Mouse (Mus musculus): ENCODE data around the gene Ttll2. TPM values are rescaled to one million over a fixed set of nuclear protein-coding genes. Genes with fewer than 3 reads are reported as not detected.
"Not testable (repeated sequence)": the region's sequence is repeated elsewhere in the genome, so short reads cannot be mapped to it uniquely, and the experiment has no call there.

Ttll2 gene
- total and polyA plus RNA-seq, 3 experiments = not detected

DNA sequence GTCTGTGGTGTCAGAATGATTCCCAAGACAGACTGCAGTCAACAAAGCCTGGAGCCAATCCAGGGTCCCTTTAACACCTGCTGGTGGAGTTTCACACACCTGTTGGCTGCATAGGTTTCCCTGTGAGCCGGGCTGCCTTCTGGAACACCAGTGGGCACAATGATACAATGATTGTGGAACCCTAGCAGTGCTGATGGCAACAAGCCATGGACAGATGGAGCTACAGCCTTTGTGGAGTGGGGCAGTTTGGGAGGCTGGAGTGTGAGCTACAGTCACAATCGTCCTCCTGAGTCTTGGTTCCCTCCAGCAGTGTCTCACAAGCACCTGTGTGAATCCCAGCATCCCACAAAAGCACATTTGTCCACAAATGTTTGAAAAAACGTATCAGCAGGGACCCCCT lies 3.7 kb downstream of the Ttll2 start:
- not testable (repeated sequence) for DNase-seq (ENCODE audit: low spot score); H3K27me3 ChIP-seq (ENCODE audit: insufficient read depth, low read length); H3K36me3 ChIP-seq (replicated peaks); ATAC-seq (ENCODE audit: extremely low read depth, insufficient number of reproducible peaks, low FRiP score, poor library complexity, severe bottlenecking); H3K4me1 ChIP-seq (ENCODE audit: insufficient read depth, low read depth, low read length); H3K9me3 ChIP-seq (replicated peaks); H3K4me3 ChIP-seq (ENCODE audit: low read depth, low read length)

DNA sequence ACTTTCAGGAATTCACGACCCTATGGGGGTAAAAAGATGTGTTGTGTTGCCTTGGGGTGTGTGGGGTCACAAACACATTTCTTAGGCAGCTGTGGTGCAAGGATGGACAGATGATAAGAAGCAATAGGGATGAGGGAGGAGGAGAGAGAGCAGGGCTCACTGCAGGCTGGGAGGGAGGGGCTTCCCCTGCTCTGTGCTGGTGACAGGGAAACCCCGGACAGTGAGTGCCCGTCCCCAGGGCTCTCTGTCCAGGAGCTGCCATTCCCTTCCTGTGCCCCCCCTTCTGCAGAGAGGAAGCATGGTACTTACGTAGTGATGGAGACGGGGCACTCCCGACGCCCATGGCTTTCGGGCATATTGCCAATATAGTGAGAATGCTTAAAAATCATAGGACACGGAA lies 15.1 kb downstream of the Ttll2 start:
- H3K4me3 ChIP-seq (ENCODE audit: low read depth, low read length); H3K9me3 ChIP-seq (replicated peaks); H3K36me3 ChIP-seq (replicated peaks); DNase-seq (ENCODE audit: low spot score); ATAC-seq (ENCODE audit: extremely low read depth, insufficient number of reproducible peaks, low FRiP score, poor library complexity, severe bottlenecking); H3K4me1 ChIP-seq (ENCODE audit: insufficient read depth, low read depth, low read length); H3K27me3 ChIP-seq (ENCODE audit: insufficient read depth, low read length): not testable (repeated sequence)

DNA sequence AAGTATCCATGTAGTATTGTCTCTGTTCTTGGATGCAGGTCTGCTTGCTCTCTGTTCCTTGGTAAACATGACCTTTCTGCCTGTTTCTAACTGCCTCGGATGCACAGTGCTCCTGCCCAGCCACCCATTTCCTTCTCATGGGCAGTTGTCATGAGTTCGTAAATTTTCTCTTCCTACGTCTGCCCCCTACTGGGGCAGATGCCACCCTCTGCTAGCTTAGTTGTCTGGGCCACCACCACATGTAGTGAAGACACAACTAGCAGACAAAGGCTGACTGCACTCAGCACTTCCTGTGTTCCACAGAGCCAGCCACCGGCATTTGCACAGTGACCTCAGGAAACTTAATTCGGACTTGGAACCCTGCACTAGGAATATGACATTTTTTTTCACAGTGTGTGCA lies 19.8 kb downstream of the Ttll2 start:
- DNase-seq (ENCODE audit: low spot score); H3K4me3 ChIP-seq (ENCODE audit: low read depth, low read length); H3K36me3 ChIP-seq (replicated peaks); H3K4me1 ChIP-seq (ENCODE audit: insufficient read depth, low read depth, low read length); H3K9me3 ChIP-seq (replicated peaks); H3K27me3 ChIP-seq (ENCODE audit: insufficient read depth, low read length); ATAC-seq (ENCODE audit: extremely low read depth, insufficient number of reproducible peaks, low FRiP score, poor library complexity, severe bottlenecking): not testable (repeated sequence)

DNA sequence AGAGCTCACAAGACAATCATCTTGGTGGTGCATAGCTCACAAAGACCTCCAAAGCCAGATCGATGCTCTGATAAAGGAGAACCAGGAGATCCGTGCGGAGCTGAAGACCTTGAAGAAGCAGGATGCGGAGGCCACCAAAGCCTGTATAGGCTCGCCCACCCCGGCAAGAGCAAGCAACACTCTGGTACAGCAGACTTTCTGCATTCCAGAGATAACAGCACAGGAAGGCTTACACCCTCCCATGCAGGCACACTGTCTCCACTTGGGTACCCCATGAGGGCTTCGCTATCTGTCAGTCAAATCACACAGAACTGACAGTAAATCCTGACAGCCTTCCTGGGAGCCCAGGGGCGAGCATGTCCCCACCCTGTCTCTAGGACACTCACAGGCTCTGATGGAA lies 26.1 kb downstream of the Ttll2 start:
- not testable (repeated sequence) for H3K36me3 ChIP-seq (replicated peaks); H3K4me3 ChIP-seq (ENCODE audit: low read depth, low read length); ATAC-seq (ENCODE audit: extremely low read depth, insufficient number of reproducible peaks, low FRiP score, poor library complexity, severe bottlenecking); H3K4me1 ChIP-seq (ENCODE audit: insufficient read depth, low read depth, low read length); DNase-seq (ENCODE audit: low spot score); H3K27me3 ChIP-seq (ENCODE audit: insufficient read depth, low read length); H3K9me3 ChIP-seq (replicated peaks)

DNA sequence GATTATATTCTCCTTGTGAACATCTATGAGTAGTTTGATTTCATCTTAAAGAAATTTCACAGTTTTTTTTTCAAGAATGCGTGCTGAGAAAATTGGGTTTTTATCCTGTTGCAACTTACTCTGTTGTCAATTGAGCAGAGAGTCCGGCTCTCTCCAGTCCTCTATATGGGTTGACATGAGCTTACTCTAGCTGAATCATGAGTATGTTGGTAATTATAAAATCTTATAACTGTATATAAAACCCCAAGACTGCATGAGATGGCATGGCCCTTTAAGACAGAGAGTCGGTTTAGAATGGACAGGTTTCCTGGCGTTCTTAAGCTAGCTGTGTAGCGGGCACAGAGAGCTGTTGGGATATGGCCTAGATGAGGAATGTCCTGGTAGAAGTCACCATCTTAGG lies 28.1 kb downstream of the Ttll2 start, which contains the start of gene Tcp10a:
Gene Tcp10a, plus strand, starts transcription at position 301 of the 400 bp plus-strand sequence.
- not testable (repeated sequence) for H3K36me3 ChIP-seq (replicated peaks); DNase-seq (ENCODE audit: low spot score); H3K9me3 ChIP-seq (replicated peaks); H3K27me3 ChIP-seq (ENCODE audit: insufficient read depth, low read length); ATAC-seq (ENCODE audit: extremely low read depth, insufficient number of reproducible peaks, low FRiP score, poor library complexity, severe bottlenecking); H3K4me1 ChIP-seq (ENCODE audit: insufficient read depth, low read depth, low read length); H3K4me3 ChIP-seq (ENCODE audit: low read depth, low read length)

DNA sequence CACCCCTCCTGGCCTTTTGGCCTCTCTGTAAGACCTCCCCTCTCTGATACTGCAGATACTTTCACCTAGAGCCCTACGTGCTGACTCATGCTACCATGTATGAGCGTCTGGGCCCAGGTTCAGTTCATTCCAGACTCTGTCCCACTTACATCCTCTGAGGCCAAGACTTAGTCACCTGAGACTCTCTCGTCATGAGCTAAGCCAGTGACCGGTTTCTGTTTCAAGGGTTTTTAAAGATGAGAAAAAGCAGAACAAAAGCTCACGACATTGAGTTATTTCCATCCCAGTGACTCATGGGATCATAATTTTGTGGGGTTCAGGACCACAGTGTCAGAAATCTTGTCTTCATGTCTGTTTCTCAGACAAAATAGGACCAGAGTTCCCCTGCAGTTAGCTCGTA lies 32.7 kb downstream of the Ttll2 start:
- not testable (repeated sequence) for H3K4me3 ChIP-seq (ENCODE audit: low read depth, low read length); H3K4me1 ChIP-seq (ENCODE audit: insufficient read depth, low read depth, low read length); H3K27me3 ChIP-seq (ENCODE audit: insufficient read depth, low read length); DNase-seq (ENCODE audit: low spot score); H3K36me3 ChIP-seq (replicated peaks); H3K9me3 ChIP-seq (replicated peaks); ATAC-seq (ENCODE audit: extremely low read depth, insufficient number of reproducible peaks, low FRiP score, poor library complexity, severe bottlenecking)

DNA sequence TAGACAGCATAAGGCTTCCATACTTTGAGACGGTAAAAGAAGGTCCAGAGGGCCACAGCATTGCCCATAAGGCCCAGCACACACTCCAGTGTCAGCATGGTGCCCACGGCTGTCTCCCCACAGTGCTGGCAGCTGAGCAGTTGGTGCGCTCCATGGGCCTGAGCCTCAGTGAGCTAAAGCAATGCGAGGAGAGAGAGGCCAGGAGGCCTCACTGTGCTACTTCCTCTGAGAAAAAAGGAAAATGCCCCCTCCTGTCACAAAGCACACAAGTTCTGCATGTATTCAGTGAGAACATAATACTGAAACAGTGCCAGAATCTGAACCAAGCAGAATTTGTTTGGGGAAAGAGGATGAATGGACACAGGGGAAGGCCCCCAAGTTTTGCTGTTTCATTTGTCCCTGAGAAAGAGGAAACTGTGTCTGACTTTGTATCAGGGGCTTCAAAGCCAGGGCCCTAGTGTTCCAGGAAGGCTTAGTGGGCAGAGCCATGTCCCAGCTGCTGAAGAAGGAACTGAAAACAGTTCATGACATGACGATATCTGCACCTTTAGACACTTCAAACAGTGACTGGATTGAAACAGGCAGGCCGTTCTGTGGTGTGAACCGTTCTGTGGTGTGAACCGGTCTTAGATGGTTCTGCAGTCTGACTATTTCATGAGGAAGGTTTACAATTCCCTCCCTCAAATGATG lies 36.7 kb downstream of the Ttll2 start:
- H3K36me3 ChIP-seq (replicated peaks); H3K9me3 ChIP-seq (replicated peaks); ATAC-seq (ENCODE audit: extremely low read depth, insufficient number of reproducible peaks, low FRiP score, poor library complexity, severe bottlenecking); H3K4me3 ChIP-seq (ENCODE audit: low read depth, low read length); H3K4me1 ChIP-seq (ENCODE audit: insufficient read depth, low read depth, low read length); DNase-seq (ENCODE audit: low spot score); H3K27me3 ChIP-seq (ENCODE audit: insufficient read depth, low read length): not testable (repeated sequence)

DNA sequence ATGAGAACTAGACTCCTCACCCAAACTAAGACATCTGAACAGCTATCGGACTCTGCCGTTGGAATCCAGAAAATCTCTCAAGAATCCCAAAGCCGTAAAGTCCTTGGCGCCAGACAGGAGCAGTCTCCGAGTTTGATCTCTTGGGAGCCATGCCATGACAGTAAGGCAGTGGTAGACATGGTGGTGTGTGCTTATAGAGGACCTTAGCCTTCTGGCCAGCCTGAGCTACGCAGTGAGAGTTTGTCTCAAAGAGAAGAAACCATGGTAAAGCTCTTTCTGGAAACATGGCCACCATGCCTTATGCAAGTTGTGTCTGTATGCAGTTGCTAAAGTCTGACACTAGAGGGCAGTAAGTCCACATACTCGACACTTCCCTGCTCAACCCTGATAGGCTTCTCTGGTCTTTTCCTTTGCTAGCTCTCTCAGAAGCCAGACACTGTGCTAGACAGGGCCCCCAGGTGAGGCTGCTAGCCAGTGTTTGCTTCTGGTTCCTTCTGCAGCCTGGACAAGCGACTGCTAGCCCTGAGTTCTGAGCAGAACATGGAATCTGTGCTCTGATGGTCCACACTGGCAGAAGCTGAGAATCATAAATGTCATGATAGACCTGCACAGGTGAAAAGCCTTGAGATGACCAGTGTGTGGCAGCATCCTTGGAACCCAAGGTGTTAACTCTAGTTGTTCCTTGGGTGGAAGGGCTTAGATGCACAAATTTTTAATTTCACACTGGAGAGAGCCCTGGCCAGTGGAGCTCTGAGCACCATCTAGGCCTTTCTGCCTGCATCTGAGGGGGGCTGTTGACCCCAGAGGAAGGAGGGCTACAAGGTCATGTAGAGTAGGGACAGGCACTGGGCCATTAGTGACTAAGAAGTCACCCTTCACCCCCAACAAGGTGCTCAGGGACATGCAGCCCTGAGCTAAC lies 46.0 kb downstream of the Ttll2 start:
- H3K4me3 ChIP-seq (ENCODE audit: low read depth, low read length); H3K4me1 ChIP-seq (ENCODE audit: insufficient read depth, low read depth, low read length); H3K36me3 ChIP-seq (replicated peaks); H3K9me3 ChIP-seq (replicated peaks); H3K27me3 ChIP-seq (ENCODE audit: insufficient read depth, low read length); DNase-seq (ENCODE audit: low spot score): not testable (repeated sequence)
- peak; percentile 43; the same call in 1 of the 2 replicates for ATAC-seq (ENCODE audit: extremely low read depth, insufficient number of reproducible peaks, low FRiP score, poor library complexity, severe bottlenecking)

Other genes starting within 250 kb of the Ttll2 start
- gene Rps6ka2, start 182.6 kb downstream of the Ttll2 start, total RNA-seq (2014; fragmentation: Nextera tagmentation) = not detected in 2 replicates
- gene Rps6ka2, start 182.6 kb downstream of the Ttll2 start, total RNA-seq (2017) = 0.06 and 0.22 TPM in 2 replicates
- gene Rps6ka2, start 182.6 kb downstream of the Ttll2 start, polyA plus RNA-seq (2012) = not detected in 2 replicates
- not detected in 2 replicates for gene Tcp10a, start 28.1 kb downstream of the Ttll2 start, total RNA-seq (2014; fragmentation: Nextera tagmentation)
- 0.16 TPM in 1 of 2 replicates, not detected in the other for gene Tcp10a, start 28.1 kb downstream of the Ttll2 start, total RNA-seq (2017)
- gene Tcp10a, start 28.1 kb downstream of the Ttll2 start, polyA plus RNA-seq (2012) = not detected in 2 replicates
- gene Gm49630, start 19.3 kb upstream of the Ttll2 start, total RNA-seq (2014; fragmentation: Nextera tagmentation) = not detected in 2 replicates
- not detected in 2 replicates for gene Gm49630, start 19.3 kb upstream of the Ttll2 start, total RNA-seq (2017)
- not detected in 2 replicates for gene Gm49630, start 19.3 kb upstream of the Ttll2 start, polyA plus RNA-seq (2012)
- not detected in 2 replicates for gene Unc93a2, start 32.8 kb upstream of the Ttll2 start, total RNA-seq (2014; fragmentation: Nextera tagmentation)
- 0.05 TPM in 1 of 2 replicates, not detected in the other for gene Unc93a2, start 32.8 kb upstream of the Ttll2 start, total RNA-seq (2017)
- not detected in 2 replicates for gene Unc93a2, start 32.8 kb upstream of the Ttll2 start, polyA plus RNA-seq (2012)

Data from G1E (cell line).